Mouse (Mus musculus) stomach, embryonic 14.5 days (tissue): ENCODE measurements around the gene Mcrip1. TPM values are rescaled to one million over a fixed set of nuclear protein-coding genes. Genes with fewer than 3 reads are reported as not detected.

ENCODE experiments used
- ATAC-seq: fragments of 200-750 bp; cut with Nextera tagmentation; 2 replicates; pipeline ENCODE4 v1.8.0; 2017; ENCODE audit warnings: low read depth, moderate TSS enrichment; ENCODE audit not compliant: insufficient number of reproducible peaks, insufficient read depth, low FRiP score
- H3K27ac ChIP-seq: fragments of 300-500 bp; sonication (generic); 2 replicates; pipeline ENCODE4 v1.5.1; 2014; ENCODE audit warnings: mild to moderate bottlenecking, low read length, moderate library complexity, mixed read lengths
- H3K27me3 ChIP-seq: fragments of 300-500 bp; sonication (generic); 2 replicates; pipeline ENCODE4 v1.6.1; 2014; ENCODE audit warnings: low read length, control low read depth, mixed read lengths; ENCODE audit not compliant: control insufficient read depth, insufficient read depth
- H3K36me3 ChIP-seq: fragments of 300-500 bp; sonication (generic); 2 replicates; pipeline ENCODE4 v1.6.1; 2014; ENCODE audit warnings: mild to moderate bottlenecking, control low read depth, low read length, moderate library complexity, mixed read lengths; ENCODE audit not compliant: control insufficient read depth, insufficient read depth
- H3K4me1 ChIP-seq: fragments of 300-500 bp; sonication (generic); 2 replicates; pipeline ENCODE4 v1.6.1; 2014; ENCODE audit warnings: low read length, control low read depth, mixed read lengths; ENCODE audit not compliant: control insufficient read depth, insufficient read depth
- H3K4me2 ChIP-seq: fragments of 300-500 bp; sonication (generic); replicated peaks from 2 replicates; pipeline ENCODE4 v1.6.1; 2014; ENCODE audit warnings: low read depth, low read length, control low read depth
- H3K4me3 ChIP-seq: fragments of 300-500 bp; sonication (generic); 2 replicates; pipeline ENCODE4 v1.5.1; 2014; ENCODE audit warnings: low read depth, low read length, control low read depth
- H3K9ac ChIP-seq: fragments of 300-500 bp; sonication (generic); replicated peaks from 2 replicates; pipeline ENCODE4 v1.6.1; 2014; ENCODE audit warnings: low read depth, mild to moderate bottlenecking, control low read depth, low read length, moderate library complexity, mixed read lengths
- H3K9me3 ChIP-seq: fragments of 300-500 bp; sonication (generic); 2 replicates; pipeline ENCODE4 v1.6.1; 2016; ENCODE audit warnings: low read depth, low read length, control low read depth; ENCODE audit not compliant: control insufficient read depth
- WGBS: fragments of 180-500 bp; shearing (Covaris S2); extraction: QIAGEN DNeasy Blood & Tissue Kit; methylation state at CpG from one replicate; pipeline ENCODE4 v1.1.7; 2014; 5-methylcytosine and 5-hydroxymethylcytosine counted together
- polyA plus RNA-seq: library from polyadenylated mRNA; unstranded; fragments of >200 nt; fragmentation: Nextera tagmentation; extraction: Ambion mirVana; gene quantifications from 2 replicates; pipeline ENCODE4 v1.2.1, GENCODE M21; 2014

The Mcrip1 gene
- polyA plus RNA-seq, 1 experiment from 2014 or later = 239 TPM

DNA sequence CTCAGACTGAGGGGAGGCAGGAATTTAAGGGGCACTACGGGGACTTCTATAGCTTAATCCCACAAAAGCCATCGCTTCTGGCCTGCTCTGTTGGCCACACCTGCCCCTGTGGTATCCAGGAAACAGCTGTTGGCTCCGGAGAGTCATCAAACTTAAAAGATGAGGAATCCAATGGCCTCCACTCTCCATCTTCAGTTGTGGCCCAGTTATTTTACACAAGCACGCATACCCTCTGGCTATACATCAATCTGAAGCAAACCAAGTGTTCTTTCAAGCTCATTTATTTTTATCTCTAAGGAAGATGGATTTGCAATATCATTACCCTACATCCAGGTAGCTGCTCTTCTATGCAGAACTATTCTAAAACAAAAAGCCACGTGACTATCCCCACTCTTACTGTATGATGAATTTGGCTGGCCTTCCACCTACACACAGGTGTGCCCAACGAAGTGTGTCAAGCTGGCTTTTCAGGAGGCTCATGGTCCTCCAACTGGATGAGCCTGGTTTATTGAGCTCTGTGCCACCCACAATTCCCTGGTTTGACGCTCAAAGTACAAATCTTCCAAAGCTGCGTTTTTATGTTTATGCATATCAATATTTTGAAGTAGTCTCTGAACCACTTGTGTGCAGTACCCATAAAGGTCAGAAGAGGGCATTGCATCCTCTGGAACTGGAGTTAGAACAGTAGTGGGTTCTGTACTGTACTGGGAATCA lies 32.9 kb upstream of the Mcrip1 start:
- WGBS = 62% methylated on average over 8 of the region's 8 CpGs
- Histone ChIP-seq H3K36me3 (peaks cover 54% of the 10 kb centered on the region), H3K9ac (peak overlapping the region; percentile 96), H3K4me1 (peaks cover 18% of the 10 kb centered on the region), H3K4me2 (peak overlapping the region; percentile 95), H3K27me3 (no peaks in the 10 kb centered on the region), H3K27ac (peak overlapping the region; percentile 94), H3K9me3 (0 out of 2 replicates have a peak, but pooled peaks cover 3% of the 10 kb centered on the region), H3K4me3 (peak overlapping the region; percentile 91)
- no peak for ATAC-seq

DNA sequence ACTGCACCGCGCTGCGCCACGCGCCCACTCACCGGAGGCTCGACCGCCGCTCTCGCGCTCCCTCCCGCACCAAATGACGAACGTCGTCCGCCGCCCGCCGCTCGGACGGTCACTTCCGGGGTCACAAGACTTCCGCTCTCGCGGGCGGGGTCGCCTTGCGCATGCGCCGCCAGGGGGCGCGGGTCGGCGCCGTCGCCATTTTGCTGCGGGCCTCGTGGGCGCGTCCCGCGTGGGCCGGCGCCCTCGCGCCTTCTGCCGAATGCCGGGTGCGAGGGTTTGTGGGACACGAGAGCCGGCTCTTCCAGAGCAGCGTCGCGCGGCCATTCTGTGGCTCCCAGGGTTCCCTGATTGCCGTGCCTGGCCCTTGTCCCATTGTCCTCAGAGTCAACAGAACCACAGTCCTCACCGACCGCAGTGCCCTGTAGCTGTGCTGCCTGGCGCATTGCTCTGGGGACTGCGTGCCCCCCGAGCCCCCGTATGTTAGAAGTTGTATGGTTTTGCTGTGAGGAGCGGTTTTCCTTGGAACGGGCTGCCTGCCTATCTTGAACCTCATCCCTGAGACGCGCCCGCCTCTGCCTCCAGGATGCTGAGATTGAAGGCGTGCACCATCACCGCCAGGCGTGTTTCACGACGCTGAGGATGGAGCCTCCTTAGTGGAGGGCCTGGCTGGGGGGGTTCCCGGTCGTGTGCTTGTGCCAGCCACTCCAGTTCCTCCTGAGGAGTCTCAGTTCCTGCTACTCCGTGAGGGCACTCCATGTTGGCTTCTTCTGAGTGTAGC lies 32.2 kb upstream of the Mcrip1 start, which contains the start of gene Arhgdia:
Gene Arhgdia, minus strand, starts transcription at position 135 of the 778 bp plus-strand sequence.
- WGBS = 6% methylated on average over 70 of the region's 75 CpGs
- Histone ChIP-seq H3K36me3 (peaks cover 47% of the 10 kb centered on the region), H3K27ac (peak within 1 kb of the TSS; percentile 94), H3K4me3 (peak within 1 kb of the TSS; percentile 91), H3K4me1 (peaks cover 18% of the 10 kb centered on the region), H3K9ac (peak within 1 kb of the TSS; percentile 96), H3K27me3 (no peaks in the 10 kb centered on the region), H3K4me2 (peak within 1 kb of the TSS; percentile 95), H3K9me3 (0 out of 2 replicates have a peak, but pooled peaks cover 3% of the 10 kb centered on the region)
- peak; percentile 56; the same call in 1 of the 2 replicates for ATAC-seq

GRCm38 (mm10) chr11:120580871-120581331 lies 31.4 kb upstream of the Mcrip1 start:
- Histone ChIP-seq H3K4me2 (peak overlapping the region; percentile 95), H3K36me3 (peaks cover 40% of the 10 kb centered on the region), H3K4me3 (peak overlapping the region; percentile 91), H3K9me3 (0 out of 2 replicates have a peak, but pooled peaks cover 3% of the 10 kb centered on the region), H3K27me3 (no peaks in the 10 kb centered on the region), H3K9ac (peak overlapping the region; percentile 96), H3K4me1 (peaks cover 18% of the 10 kb centered on the region), H3K27ac (peak overlapping the region; percentile 94)
- WGBS = 0% methylated on average over 41 of the region's 44 CpGs
- peak; percentile 50; the same call in 1 of the 2 replicates for ATAC-seq

- Histone ChIP-seq H3K9ac (peak overlapping the region; percentile 96), H3K36me3 (peaks cover 33% of the 10 kb centered on the region), H3K4me3 (peak overlapping the region; percentile 91), H3K9me3 (0 out of 2 replicates have a peak, but pooled peaks cover 3% of the 10 kb centered on the region), H3K27me3 (no peaks in the 10 kb centered on the region), H3K4me1 (peaks cover 18% of the 10 kb centered on the region), H3K4me2 (peak overlapping the region; percentile 95), H3K27ac (peak overlapping the region; percentile 94; the same call in 1 of the 2 replicates)
- WGBS = 48% methylated on average over 7 of the region's 7 CpGs
- ATAC-seq = no peak
Observed at GRCm38 (mm10) chr11:120580190-120580589, 30.7 kb upstream of the Mcrip1 start.

DNA sequence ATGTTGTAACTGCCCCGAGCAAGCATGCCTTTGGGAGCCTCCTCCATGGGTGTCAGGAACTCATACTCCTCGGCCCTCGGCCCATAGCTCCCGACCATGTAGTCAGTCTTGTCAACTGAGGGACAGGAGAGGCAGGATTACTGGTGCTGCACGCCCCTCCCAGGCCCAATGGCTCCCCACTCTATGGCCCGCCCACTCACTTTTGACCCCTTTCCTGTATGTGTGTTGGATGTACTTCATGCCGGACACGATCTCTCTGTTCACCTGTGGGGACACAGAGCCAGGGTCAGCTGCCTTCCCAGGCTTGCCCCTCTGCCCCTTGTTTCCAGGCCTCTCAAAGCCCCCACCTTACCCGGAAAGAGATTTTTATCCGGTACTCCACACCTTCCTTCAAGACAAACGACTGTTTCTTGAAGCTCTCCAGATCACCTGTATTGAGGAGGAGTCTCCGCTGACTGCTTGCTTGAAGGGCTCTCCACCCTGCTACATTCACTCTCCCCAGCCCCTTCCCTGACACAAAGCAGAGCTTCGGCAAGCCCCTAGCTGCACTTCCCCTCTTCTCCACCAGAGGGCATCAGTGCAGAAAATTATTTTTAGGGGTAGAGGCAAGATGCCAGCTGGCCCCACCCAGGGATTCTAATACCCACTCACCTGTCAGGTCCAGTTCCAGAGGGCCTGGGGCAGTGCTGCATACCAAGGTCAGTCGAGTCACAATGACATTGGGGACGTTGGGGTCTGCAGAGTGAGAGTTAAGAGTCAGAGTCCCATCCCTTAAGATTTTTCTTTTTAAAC lies 30.0 kb upstream of the Mcrip1 start:
- Histone ChIP-seq H3K36me3 (peaks cover 29% of the 10 kb centered on the region), H3K27ac (peak overlapping the region; percentile 94; the same call in 1 of the 2 replicates), H3K4me3 (peak overlapping the region; percentile 91), H3K4me1 (peaks cover 18% of the 10 kb centered on the region), H3K9ac (peak overlapping the region; percentile 2; the same call in 1 of the 2 replicates), H3K9me3 (0 out of 2 replicates have a peak, but pooled peaks cover 3% of the 10 kb centered on the region), H3K27me3 (no peaks in the 10 kb centered on the region), H3K4me2 (peak overlapping the region; percentile 95)
- 51% methylated on average over 15 of the region's 15 CpGs for WGBS
- ATAC-seq = no peak

GRCm38 (mm10) chr11:120578694-120579243 lies 29.2 kb upstream of the Mcrip1 start:
- Histone ChIP-seq H3K4me2 (no peak overlapping the region), H3K27me3 (no peaks in the 10 kb centered on the region), H3K36me3 (peaks cover 29% of the 10 kb centered on the region), H3K4me3 (no peak overlapping the region), H3K9ac (no peak overlapping the region), H3K9me3 (0 out of 2 replicates have a peak, but pooled peaks cover under 1% of the 10 kb centered on the region), H3K27ac (no peak overlapping the region), H3K4me1 (peaks cover 22% of the 10 kb centered on the region)
- no peak for ATAC-seq
- WGBS = 74% methylated on average over 11 of the region's 11 CpGs

GRCm38 (mm10) chr11:120578024-120578693 lies 28.6 kb upstream of the Mcrip1 start:
- WGBS = 77% methylated on average over 10 of the region's 10 CpGs
- no peak overlapping the region for H3K27ac ChIP-seq

More at GRCm38 (mm10) chr11:120578024-120578693, 28.6 kb upstream of the Mcrip1 start:
- Histone ChIP-seq H3K4me1 (peaks cover 22% of the 10 kb centered on the region), H3K9me3 (no peaks in the 10 kb centered on the region), H3K9ac (no peak overlapping the region), H3K4me3 (no peak overlapping the region), H3K4me2 (no peak overlapping the region), H3K36me3 (peaks cover 29% of the 10 kb centered on the region), H3K27me3 (no peaks in the 10 kb centered on the region)
- ATAC-seq = no peak
